In genomic region chr2:151636015-151636402, GRCm38 (mm10) we compare ENCODE assay signal across 24 mouse cellular contexts. TPM values are rescaled to one million over a fixed set of nuclear protein-coding genes. Genes with fewer than 3 reads are reported as not detected.
"Had no signal": no experiment of that assay in that cellular context is flagged by ENCODE, and none has a peak within 500 bp of the region (broad histone marks: within the 10 kb centered on the region; RNA-seq: fewer than 3 reads in every experiment).

No protein-coding gene starts in this region.

- H3K36me3 ChIP-seq: midbrain, embryonic 10.5 days; midbrain, embryonic 12.5 days; neural tube, embryonic 13.5 days; neural tube, embryonic 15.5 days had no signal

- ATAC-seq: liver, postnatal 0 days; midbrain, embryonic 16.5 days had no signal

- H3K27ac ChIP-seq: midbrain, embryonic 10.5 days; midbrain, embryonic 12.5 days; neural tube, embryonic 13.5 days; neural tube, embryonic 15.5 days had no signal

- DNase-seq: liver, postnatal 0 days; lung, postnatal 4 days; retina, postnatal 1 day; right cerebral cortex, adult 18-20 months; right cerebral cortex, postnatal 25 days; right cerebral cortex, postnatal 4 days; spleen, adult 18-20 months; thymus, adult 18-20 months; thymus, postnatal 14 days; thymus, postnatal 36 days had no signal

- H3K4me3 ChIP-seq: midbrain, embryonic 10.5 days; midbrain, embryonic 12.5 days; myocyte; neural tube, embryonic 13.5 days; neural tube, embryonic 15.5 days had no signal

- H3K9me3 ChIP-seq: midbrain, embryonic 10.5 days; midbrain, embryonic 12.5 days; neural tube, embryonic 13.5 days; neural tube, embryonic 15.5 days had no signal

RNA-seq across cellular contexts. Expression of gene Snph, which starts 3.6 kb away (rescaled TPM):
- total RNA-seq: megakaryocyte-erythroid progenitor cell, adult 5-6 weeks had no signal
- polyA plus RNA-seq: liver, postnatal 0 days; myocyte had no signal

RNA-seq across cellular contexts. Expression of gene Rad21l, which starts 32.3 kb away (rescaled TPM):
- total RNA-seq: megakaryocyte-erythroid progenitor cell, adult 5-6 weeks had no signal
- polyA plus RNA-seq: liver, postnatal 0 days; lung, embryonic 14.5 days; lung, embryonic 16.5 days; midbrain, embryonic 12.5 days; midbrain, embryonic 14.5 days; myocyte; small intestine, adult 2 months; stomach, embryonic 14.5 days; stomach, embryonic 16.5 days; thymus, postnatal 0 days had no signal
